Mouse (Mus musculus): ENCODE measurements at regions not wholly inside any gene's neighbourhood (a gene's known extent, or its start where the extent isn't known, plus 50 kb on each side); places are given as distances from the start of the nearest gene placed in this dataset.

- no peak overlapping the region for H3K27ac ChIP-seq (replicated peaks in 1 of 2; ENCODE audit: control insufficient read depth in 1 of 2, insufficient read depth in 1 of 2, low read depth in 2 of 2, low read length in 2 of 2)
- H3K27me3 ChIP-seq (ENCODE audit: control insufficient read depth, insufficient read depth, low read length): no peaks in the 10 kb centered on the region
- H3K4me1 ChIP-seq (ENCODE audit: control insufficient read depth in 2 of 2, insufficient read depth in 2 of 2, low read length in 2 of 2): no peaks in the 10 kb centered on the region
- no peak for ATAC-seq (ENCODE audit: insufficient number of reproducible peaks, insufficient read depth, low FRiP score, low read depth)
- no peak overlapping the region for H3K4me3 ChIP-seq (ENCODE audit: control insufficient read depth in 1 of 2, insufficient read depth in 1 of 2, low read depth in 1 of 2, low read length in 2 of 2)
- no peak overlapping the region for H3K4me2 ChIP-seq (ENCODE audit: low read length)
- no peaks in the 10 kb centered on the region for H3K9me3 ChIP-seq (ENCODE audit: control insufficient read depth, low read length)
- no peaks in the 10 kb centered on the region for H3K36me3 ChIP-seq (ENCODE audit: control insufficient read depth, insufficient read depth, low read length)
- 78% methylated on average over 2 of the region's 2 CpGs for WGBS
- H3K9ac ChIP-seq (ENCODE audit: low read length): no peak overlapping the region
Observed at GRCm38 (mm10) chr6:36645415-36645814, 164.6 kb downstream of the Ptn start.

- Histone ChIP-seq H3K9me3 (ENCODE audit: control insufficient read depth, low read length) (no peaks in the 10 kb centered on the region), H3K4me1 (ENCODE audit: control insufficient read depth in 2 of 2, insufficient read depth in 2 of 2, low read length in 2 of 2) (no peaks in the 10 kb centered on the region), H3K27ac (replicated peaks in 1 of 2; ENCODE audit: control insufficient read depth in 1 of 2, insufficient read depth in 1 of 2, low read depth in 2 of 2, low read length in 2 of 2) (no peak overlapping the region), H3K27me3 (ENCODE audit: control insufficient read depth, insufficient read depth, low read length) (no peaks in the 10 kb centered on the region), H3K36me3 (ENCODE audit: control insufficient read depth, insufficient read depth, low read length) (no peaks in the 10 kb centered on the region), H3K4me2 (ENCODE audit: low read length) (no peak overlapping the region), H3K4me3 (ENCODE audit: control insufficient read depth in 1 of 2, insufficient read depth in 1 of 2, low read depth in 1 of 2, low read length in 2 of 2) (no peak overlapping the region), H3K9ac (ENCODE audit: low read length) (no peak overlapping the region)
- no peak for ATAC-seq (ENCODE audit: insufficient number of reproducible peaks, insufficient read depth, low FRiP score, low read depth)
- 53% methylated on average over 7 of the region's 7 CpGs for WGBS
Observed at GRCm38 (mm10) chr6:36644880-36645279, 165.1 kb downstream of the Ptn start.

DNA sequence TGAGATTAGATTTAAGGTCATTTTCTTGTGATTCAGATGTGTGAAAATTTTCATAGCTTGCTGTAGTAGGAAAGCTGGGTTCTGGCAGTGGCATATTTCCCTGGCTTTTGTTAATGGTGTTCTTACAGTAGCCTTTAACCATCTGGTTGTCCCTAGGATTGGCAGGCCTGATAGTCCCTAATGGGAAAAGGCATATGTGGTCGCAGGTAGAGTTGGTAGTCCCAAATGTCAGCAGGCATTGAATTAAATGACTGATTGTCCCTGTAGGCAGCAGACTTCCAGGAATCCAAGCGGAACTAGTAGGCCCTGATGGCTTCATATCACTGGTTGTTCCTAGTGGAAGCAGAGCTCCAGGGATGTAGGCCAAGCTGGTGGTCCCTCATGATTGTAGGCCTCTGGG is 173.0 kb downstream of the Ptn start:
- 85% methylated on average over 2 of the region's 2 CpGs for WGBS
- no peak overlapping the region for H3K4me2 ChIP-seq (ENCODE audit: low read length)

GRCm38 (mm10) chr6:36627648-36628047 is 182.4 kb downstream of the Ptn start:
- WGBS: 76% methylated on average over 2 of the region's 2 CpGs
- H3K4me1 ChIP-seq (ENCODE audit: control insufficient read depth in 2 of 2, insufficient read depth in 2 of 2, low read length in 2 of 2): no peaks in the 10 kb centered on the region
- no peak for ATAC-seq (ENCODE audit: insufficient number of reproducible peaks, insufficient read depth, low FRiP score, low read depth)
- no peak overlapping the region for H3K4me3 ChIP-seq (ENCODE audit: control insufficient read depth in 1 of 2, insufficient read depth in 1 of 2, low read depth in 1 of 2, low read length in 2 of 2)
- no peaks in the 10 kb centered on the region for H3K27me3 ChIP-seq (ENCODE audit: control insufficient read depth, insufficient read depth, low read length)
- H3K9ac ChIP-seq (ENCODE audit: low read length): no peak overlapping the region
- H3K4me2 ChIP-seq (ENCODE audit: low read length): no peak overlapping the region
- H3K9me3 ChIP-seq (ENCODE audit: control insufficient read depth, low read length): no peaks in the 10 kb centered on the region
- H3K36me3 ChIP-seq (ENCODE audit: control insufficient read depth, insufficient read depth, low read length): no peaks in the 10 kb centered on the region
- H3K27ac ChIP-seq (replicated peaks in 1 of 2; ENCODE audit: control insufficient read depth in 1 of 2, insufficient read depth in 1 of 2, low read depth in 2 of 2, low read length in 2 of 2): no peak overlapping the region

More for the DNA sequence above, 173.0 kb downstream of the Ptn start:
- H3K36me3 ChIP-seq (ENCODE audit: control insufficient read depth, insufficient read depth, low read length): no peaks in the 10 kb centered on the region
- no peak overlapping the region for H3K27ac ChIP-seq (replicated peaks in 1 of 2; ENCODE audit: control insufficient read depth in 1 of 2, insufficient read depth in 1 of 2, low read depth in 2 of 2, low read length in 2 of 2)
- no peak overlapping the region for H3K9ac ChIP-seq (ENCODE audit: low read length)
- H3K4me3 ChIP-seq (ENCODE audit: control insufficient read depth in 1 of 2, insufficient read depth in 1 of 2, low read depth in 1 of 2, low read length in 2 of 2): no peak overlapping the region
- no peak for ATAC-seq (ENCODE audit: insufficient number of reproducible peaks, insufficient read depth, low FRiP score, low read depth)
- H3K4me1 ChIP-seq (ENCODE audit: control insufficient read depth in 2 of 2, insufficient read depth in 2 of 2, low read length in 2 of 2): no peaks in the 10 kb centered on the region
- H3K9me3 ChIP-seq (ENCODE audit: control insufficient read depth, low read length): no peaks in the 10 kb centered on the region
- H3K27me3 ChIP-seq (ENCODE audit: control insufficient read depth, insufficient read depth, low read length): no peaks in the 10 kb centered on the region

DNA sequence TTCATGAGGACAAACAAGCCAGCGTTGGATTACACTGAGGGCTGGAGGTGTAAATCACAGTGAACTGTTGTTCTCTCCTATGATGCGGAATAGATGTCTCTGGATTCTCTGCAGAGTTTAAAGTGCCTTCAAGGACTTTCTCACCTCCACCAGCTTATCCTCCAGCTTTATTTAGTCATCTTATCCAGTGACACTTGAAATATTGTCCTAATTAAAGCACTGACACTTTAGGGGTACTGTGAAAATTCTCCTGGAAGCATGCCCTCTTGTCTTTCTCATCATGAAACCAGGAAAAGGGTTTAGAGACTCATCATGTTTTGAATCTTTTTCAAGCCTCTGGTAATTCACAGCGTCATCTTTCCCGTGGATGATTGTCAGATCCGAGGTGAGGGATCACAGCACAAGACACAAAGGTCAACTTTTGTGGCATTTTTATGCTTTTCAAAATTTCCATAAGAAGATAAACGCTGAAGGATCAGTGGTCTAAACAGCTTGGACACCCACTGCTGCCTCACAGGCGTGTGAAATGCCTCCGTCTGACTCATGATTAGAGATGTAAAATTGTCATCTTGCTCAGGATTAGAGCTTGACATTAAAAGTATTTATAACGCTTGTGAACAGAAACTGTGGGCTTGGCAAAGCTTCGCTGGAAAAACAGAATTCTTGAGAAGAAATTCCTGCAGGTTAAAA is 201.6 kb downstream of the Ptn start:
- H3K4me3 ChIP-seq (ENCODE audit: control insufficient read depth in 1 of 2, insufficient read depth in 1 of 2, low read depth in 1 of 2, low read length in 2 of 2): no peak overlapping the region
- H3K9ac ChIP-seq (ENCODE audit: low read length): no peak overlapping the region; the same call in 1 of the 2 replicates
- peak overlapping the region; percentile 75 to 80 for H3K27ac ChIP-seq (replicated peaks in 1 of 2; ENCODE audit: control insufficient read depth in 1 of 2, insufficient read depth in 1 of 2, low read depth in 2 of 2, low read length in 2 of 2)

DNA sequence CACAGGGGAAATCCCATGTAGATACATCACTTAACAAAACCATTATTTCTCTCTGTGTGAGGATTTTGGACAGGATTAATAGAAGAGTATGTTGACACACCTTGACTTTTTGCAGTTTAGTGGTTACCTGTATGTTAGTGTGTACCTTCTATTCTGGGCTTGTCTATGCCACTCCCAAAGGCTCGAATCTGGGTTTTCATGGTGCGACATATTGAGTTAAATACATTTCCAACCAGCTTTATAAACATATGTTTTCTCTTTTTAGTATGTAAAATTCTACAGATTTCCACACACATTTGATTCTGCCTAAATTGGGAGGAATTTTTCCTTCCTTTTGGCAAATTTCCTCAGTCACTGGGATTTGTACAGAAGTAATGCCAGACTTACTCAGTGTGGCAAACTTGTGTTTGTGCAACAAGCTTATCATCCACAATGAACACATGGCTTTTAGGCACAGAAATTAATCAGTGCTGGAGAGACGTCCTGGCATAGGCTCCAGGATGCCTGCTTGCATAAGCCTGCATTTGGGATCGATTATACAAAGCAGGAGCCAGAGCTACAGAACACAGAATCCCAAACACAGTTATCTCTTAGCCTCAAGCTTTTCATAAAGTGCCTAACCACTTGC is 204.3 kb downstream of the Ptn start:
- ATAC-seq (ENCODE audit: insufficient number of reproducible peaks, insufficient read depth, low FRiP score, low read depth): no peak
- H3K4me2 ChIP-seq (ENCODE audit: low read length): no peak overlapping the region
- H3K9me3 ChIP-seq (ENCODE audit: control insufficient read depth, low read length): no peaks in the 10 kb centered on the region
- H3K27ac ChIP-seq (replicated peaks in 1 of 2; ENCODE audit: control insufficient read depth in 1 of 2, insufficient read depth in 1 of 2, low read depth in 2 of 2, low read length in 2 of 2): no peak overlapping the region
- WGBS: 69% methylated on average over 4 of the region's 4 CpGs
- no peaks in the 10 kb centered on the region for H3K36me3 ChIP-seq (ENCODE audit: control insufficient read depth, insufficient read depth, low read length)
- H3K27me3 ChIP-seq (ENCODE audit: control insufficient read depth, insufficient read depth, low read length): no peaks in the 10 kb centered on the region
- peaks cover 0 to 17% of the 10 kb centered on the region in 2 experiments; a peak in 2 of 4 replicates for H3K4me1 ChIP-seq (ENCODE audit: control insufficient read depth in 2 of 2, insufficient read depth in 2 of 2, low read length in 2 of 2)
- no peak overlapping the region for H3K4me3 ChIP-seq (ENCODE audit: control insufficient read depth in 1 of 2, insufficient read depth in 1 of 2, low read depth in 1 of 2, low read length in 2 of 2)
- no peak overlapping the region for H3K9ac ChIP-seq (ENCODE audit: low read length)

More for the DNA sequence above, 201.6 kb downstream of the Ptn start:
- 33% methylated on average over 10 of the region's 10 CpGs for WGBS
- peak overlapping the region; percentile 42 for H3K4me2 ChIP-seq (ENCODE audit: low read length)
- ATAC-seq (ENCODE audit: insufficient number of reproducible peaks, insufficient read depth, low FRiP score, low read depth): no peak
- no peaks in the 10 kb centered on the region for H3K36me3 ChIP-seq (ENCODE audit: control insufficient read depth, insufficient read depth, low read length)
- H3K4me1 ChIP-seq (ENCODE audit: control insufficient read depth in 2 of 2, insufficient read depth in 2 of 2, low read length in 2 of 2): peaks cover 0 to 17% of the 10 kb centered on the region in 2 experiments; a peak in 2 of 4 replicates
- no peaks in the 10 kb centered on the region for H3K27me3 ChIP-seq (ENCODE audit: control insufficient read depth, insufficient read depth, low read length)
- H3K9me3 ChIP-seq (ENCODE audit: control insufficient read depth, low read length): no peaks in the 10 kb centered on the region

DNA sequence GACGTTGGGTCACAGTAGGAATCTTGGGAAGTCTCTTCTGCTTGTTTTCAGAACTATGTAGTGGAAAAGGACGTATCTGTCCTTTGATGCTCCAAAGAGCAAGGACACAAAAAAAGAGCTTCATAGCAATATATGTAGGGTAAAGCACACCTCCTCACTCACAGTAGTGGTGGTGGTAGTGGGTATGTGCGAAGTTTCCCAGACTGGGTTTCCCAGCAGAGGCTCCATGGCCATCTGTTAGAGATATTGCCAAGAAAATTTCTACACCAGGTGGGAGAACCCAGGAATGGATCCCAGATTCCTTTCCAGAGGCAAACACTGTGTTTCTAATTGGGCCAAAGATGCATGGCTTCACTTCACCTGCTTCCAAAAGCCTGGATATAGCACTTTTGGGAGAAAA is 205.2 kb downstream of the Ptn start:
- Histone ChIP-seq H3K4me2 (ENCODE audit: low read length) (no peak overlapping the region), H3K4me1 (ENCODE audit: control insufficient read depth in 2 of 2, insufficient read depth in 2 of 2, low read length in 2 of 2) (peaks cover 0 to 17% of the 10 kb centered on the region in 2 experiments; a peak in 2 of 4 replicates), H3K9ac (ENCODE audit: low read length) (no peak overlapping the region), H3K27me3 (ENCODE audit: control insufficient read depth, insufficient read depth, low read length) (no peaks in the 10 kb centered on the region), H3K4me3 (ENCODE audit: control insufficient read depth in 1 of 2, insufficient read depth in 1 of 2, low read depth in 1 of 2, low read length in 2 of 2) (no peak overlapping the region), H3K9me3 (ENCODE audit: control insufficient read depth, low read length) (no peaks in the 10 kb centered on the region), H3K27ac (replicated peaks in 1 of 2; ENCODE audit: control insufficient read depth in 1 of 2, insufficient read depth in 1 of 2, low read depth in 2 of 2, low read length in 2 of 2) (no peak overlapping the region), H3K36me3 (ENCODE audit: control insufficient read depth, insufficient read depth, low read length) (no peaks in the 10 kb centered on the region)
- ATAC-seq (ENCODE audit: insufficient number of reproducible peaks, insufficient read depth, low FRiP score, low read depth): no peak
- 76% methylated on average over 3 of the region's 3 CpGs for WGBS

Measured in heart, embryonic 14.5 days (tissue).